Mouse (Mus musculus) heart, postnatal 0 days (tissue): ENCODE results near the gene 2210407C18Rik.

ENCODE experiments used
- CTCF ChIP-seq: IDR thresholded peaks from 2 replicates; pipeline ENCODE4 v1.5.1; 2016; ENCODE audit warnings: antibody characterized with exemption, control low read depth, low read depth
- EP300 ChIP-seq: IDR thresholded peaks from 2 replicates; pipeline ENCODE4 v1.6.1; 2016; ENCODE audit warnings: antibody characterized with exemption, low read depth

GRCm38 (mm10) chr11:58615975-58616374, at the start of gene 2210407C18Rik:
- TF ChIP-seq CTCF (no peak), EP300 (no peak)
